Mouse (Mus musculus): ENCODE results near the gene Mrgprf. TPM values are rescaled to one million over a fixed set of nuclear protein-coding genes. Genes with fewer than 3 reads are reported as not detected.

The Mrgprf gene
- total and polyA plus RNA-seq, 3 experiments: not detected

DNA sequence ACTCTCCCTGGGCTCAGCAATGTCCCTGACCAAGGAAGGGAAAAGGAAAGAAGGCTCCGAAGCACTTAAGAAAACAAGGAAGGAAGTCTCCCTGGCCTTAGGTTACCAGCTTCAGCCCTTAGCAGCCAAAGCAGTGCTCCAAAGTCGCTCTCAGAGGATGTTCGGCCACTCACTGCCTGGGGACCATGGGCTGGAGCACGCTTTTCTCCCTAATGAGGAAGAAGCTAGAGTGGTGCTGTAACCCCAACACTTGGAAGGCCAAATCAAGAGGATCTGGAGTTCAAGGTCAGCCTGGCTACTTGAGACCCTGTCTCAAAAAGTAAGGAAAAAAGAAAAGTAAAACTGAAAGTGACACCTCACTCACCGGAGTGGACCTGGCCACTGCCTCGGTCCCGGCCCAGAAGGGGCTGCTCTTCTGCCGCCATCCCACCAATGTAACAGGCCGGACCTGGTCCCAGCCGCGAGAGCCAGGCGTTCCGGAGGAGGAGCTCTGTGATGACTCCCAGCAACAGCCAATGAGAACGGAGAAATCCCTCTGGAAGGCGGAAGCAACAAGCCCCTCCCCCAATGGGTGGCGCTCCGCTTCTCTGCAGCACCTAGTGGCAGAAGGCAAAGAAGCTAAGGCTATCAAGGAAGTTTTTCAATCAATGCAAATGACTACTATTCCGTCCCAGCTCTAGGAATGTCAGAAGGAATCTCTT, 17.0 kb upstream of the Mrgprf start, which contains the start of gene Tpcn2 (continued):
- no peak for TF ChIP-seq MAFK (IDR thresholded peaks at IDR 0.05; ENCODE audit: borderline replicate concordance, low read depth, low read length)

DNA sequence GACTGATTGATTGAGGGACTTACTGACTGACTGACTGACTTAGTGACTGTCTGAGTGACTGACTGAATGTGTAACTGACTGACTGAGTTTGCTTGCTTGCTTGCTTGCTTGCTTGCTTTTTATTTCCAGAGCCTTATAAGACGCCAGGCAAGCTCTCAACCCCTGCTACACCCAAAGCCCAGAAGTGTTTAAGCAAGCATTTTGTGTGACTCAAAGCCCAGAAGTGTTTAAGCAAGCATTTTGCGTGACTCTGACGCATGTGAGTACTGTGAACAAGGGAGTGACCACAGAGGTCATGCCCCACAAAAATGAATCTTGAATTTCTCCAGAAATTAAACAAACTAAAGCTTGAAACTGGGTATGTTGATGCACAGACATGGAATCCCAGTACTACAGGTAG, 16.3 kb upstream of the Mrgprf start:
- no peak overlapping the region for H3K4me3 ChIP-seq (ENCODE audit: control insufficient read depth in 1 of 2, insufficient read depth in 1 of 2, low read depth in 2 of 2, low read length in 2 of 2)
- H3K4me1 ChIP-seq (ENCODE audit: control insufficient read depth in 1 of 2, insufficient read depth in 2 of 2, low read length in 2 of 2): peaks cover 0 to 14% of the 10 kb centered on the region in 2 experiments; a peak in 3 of 4 replicates
- H3K27me3 ChIP-seq (ENCODE audit: control insufficient read depth in 1 of 2, insufficient read depth in 2 of 2, low read length in 2 of 2): no peaks in the 10 kb centered on the region
- no peak for TF ChIP-seq RAD21 (IDR thresholded peaks at IDR 0.05; ENCODE audit: low read depth, low read length)
- no peak for TF ChIP-seq ZNF384 (IDR thresholded peaks at IDR 0.05; ENCODE audit: low read depth, low read length)
- TF ChIP-seq USF1 (IDR thresholded peaks at IDR 0.05; ENCODE audit: low read depth, low read length): no peak
- TF ChIP-seq JUND (IDR thresholded peaks at IDR 0.05; ENCODE audit: low read depth, low read length): no peak
- TF ChIP-seq MYB (IDR thresholded peaks at IDR 0.05; ENCODE audit: low read depth, low read length): no peak
- TF ChIP-seq MAZ (IDR thresholded peaks at IDR 0.05; ENCODE audit: low read depth, low read length): no peak
- no peak for TF ChIP-seq MYC (IDR thresholded peaks at IDR 0.05; ENCODE audit: low read depth, low read length)
- TF ChIP-seq ZC3H11A (IDR thresholded peaks at IDR 0.05; ENCODE audit: low read depth, low read length): no peak
- no peak for TF ChIP-seq E2F4 (IDR thresholded peaks at IDR 0.05; ENCODE audit: borderline replicate concordance, low read depth, low read length)
- no peak for TF ChIP-seq BHLHE40 (IDR thresholded peaks at IDR 0.05; ENCODE audit: borderline replicate concordance, low read depth, low read length)
- TF ChIP-seq SIN3A (IDR thresholded peaks at IDR 0.05; ENCODE audit: low read length): no peak
- TF ChIP-seq MAFK (IDR thresholded peaks at IDR 0.05; ENCODE audit: borderline replicate concordance, low read depth, low read length): no peak
- no peak for TF ChIP-seq POLR2AphosphoS5 (IDR thresholded peaks at IDR 0.05; ENCODE audit: borderline replicate concordance, low read depth, low read length)
- no peak for TF ChIP-seq ZKSCAN1 (IDR thresholded peaks at IDR 0.05; ENCODE audit: low read depth, low read length)
- no peak for TF ChIP-seq KAT2A (conservative IDR thresholded peaks at IDR 0.05; ENCODE audit: low read depth, low read length)
- no peak overlapping the region for H3K27ac ChIP-seq (ENCODE audit: control insufficient read depth, low read depth, low read length)
- H3K9ac ChIP-seq (ENCODE audit: control insufficient read depth, low read depth, low read length, poor library complexity, severe bottlenecking): no peak overlapping the region
- no peaks in the 10 kb centered on the region for H3K9me3 ChIP-seq (replicated peaks; ENCODE audit: insufficient read depth, low read length)
- peaks cover 2% of the 10 kb centered on the region for H3K79me2 ChIP-seq (ENCODE audit: control insufficient read depth, insufficient read depth, low read length, poor library complexity)
- 0 out of 4 replicates have a peak, but pooled peaks cover 0 to 2% of the 10 kb centered on the region in 2 experiments for H3K36me3 ChIP-seq (ENCODE audit: control insufficient read depth in 1 of 2, insufficient read depth in 2 of 2, low read length in 2 of 2)
- no peak for DNase-seq (ENCODE audit: low read depth, low spot score)

DNA sequence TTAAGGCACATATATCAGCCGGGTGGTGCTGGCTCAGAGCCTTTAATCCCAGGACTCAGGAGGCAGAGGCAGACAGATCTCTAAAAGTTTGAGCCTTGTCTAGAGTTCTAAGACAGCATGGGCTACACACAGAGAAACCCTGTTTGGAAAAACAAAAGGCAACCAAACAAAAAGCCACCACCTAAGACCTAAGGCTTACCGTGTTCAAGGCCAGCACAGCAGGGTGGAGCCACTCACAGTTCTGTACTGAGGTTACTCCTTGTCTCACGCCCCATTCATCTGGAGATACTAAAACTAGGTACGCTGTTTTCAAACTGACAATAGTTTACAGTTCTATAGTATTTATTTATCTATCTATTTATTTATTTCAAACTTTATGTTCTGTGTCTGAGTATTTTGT, 15.2 kb upstream of the Mrgprf start:
- DNase-seq (ENCODE audit: low read depth, low spot score): no peak
- Histone ChIP-seq H3K9ac (ENCODE audit: control insufficient read depth, low read depth, low read length, poor library complexity, severe bottlenecking) (no peak overlapping the region), H3K36me3 (ENCODE audit: control insufficient read depth in 1 of 2, insufficient read depth in 2 of 2, low read length in 2 of 2) (0 out of 4 replicates have a peak, but pooled peaks cover 0 to 2% of the 10 kb centered on the region in 2 experiments), H3K27ac (ENCODE audit: control insufficient read depth, low read depth, low read length) (no peak overlapping the region), H3K79me2 (ENCODE audit: control insufficient read depth, insufficient read depth, low read length, poor library complexity) (peaks cover 2% of the 10 kb centered on the region), H3K4me3 (ENCODE audit: control insufficient read depth in 1 of 2, insufficient read depth in 1 of 2, low read depth in 2 of 2, low read length in 2 of 2) (no peak overlapping the region), H3K27me3 (ENCODE audit: control insufficient read depth in 1 of 2, insufficient read depth in 2 of 2, low read length in 2 of 2) (no peaks in the 10 kb centered on the region), H3K4me1 (ENCODE audit: control insufficient read depth in 1 of 2, insufficient read depth in 2 of 2, low read length in 2 of 2) (peaks cover 0 to 14% of the 10 kb centered on the region in 2 experiments; a peak in 3 of 4 replicates), H3K9me3 (replicated peaks; ENCODE audit: insufficient read depth, low read length) (no peaks in the 10 kb centered on the region)
- TF ChIP-seq MAFK (IDR thresholded peaks at IDR 0.05; ENCODE audit: borderline replicate concordance, low read depth, low read length) (no peak), GABPA (IDR thresholded peaks at IDR 0.05; ENCODE audit: low read depth, low read length) (no peak)
